14 mouse cellular contexts compared by ENCODE assay signal in the genomic region with DNA sequence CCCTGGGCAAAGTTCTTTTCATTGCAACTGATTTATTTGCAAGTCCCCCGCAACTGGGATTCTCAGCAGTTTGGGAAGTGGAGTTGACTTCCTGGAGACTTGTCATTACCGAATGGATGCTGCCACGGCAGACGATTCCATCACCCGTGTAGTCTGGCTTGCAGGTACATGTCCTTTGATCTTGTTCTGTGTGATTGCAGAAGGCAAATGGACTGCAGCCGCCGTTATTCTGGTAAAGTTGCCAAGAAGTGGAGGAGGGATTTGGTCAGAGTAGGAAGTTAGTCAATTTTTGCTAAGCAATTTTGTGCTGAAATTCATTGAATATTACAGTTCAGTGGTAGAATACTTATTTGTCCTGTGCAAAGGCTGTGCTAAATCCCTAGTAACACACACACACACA.
DNase-seq lines count a peak whose midpoint lies in the region; ATAC-seq lines count a peak whose summit lies in the region.
"Had no signal": no experiment of that assay in that cellular context is flagged by ENCODE, and none has a peak within 500 bp of the region (broad histone marks: within the 10 kb centered on the region; RNA-seq: fewer than 3 reads in every experiment).

No protein-coding gene starts in this region.

- peak; percentile 24 for DNase-seq in kidney, adult 11 months
- DNase-seq in kidney, postnatal 10 days: no peak
- DNase-seq in kidney, postnatal 36 days: peak; percentile 25 to 29
- DNase-seq in kidney, adult 18-20 months: no peak
- DNase-seq in fibroblast of lung, adult 2 months (ENCODE audit: low read depth): peak; percentile 29
- DNase-seq: adrenal gland, adult 8-10 months; adrenal gland, postnatal 36 days; cerebellum, adult 11 months; cerebellum, adult 8-10 months; embryo, embryonic 11 days; gastrocnemius, postnatal 10 days; heart, postnatal 36 days had no signal

- no peak for ATAC-seq in cerebellum, adult (ENCODE audit: insufficient number of reproducible peaks, low FRiP score, low TSS enrichment)
- ATAC-seq: forebrain, embryonic 15.5 days had no signal

Comparison
In these comparisons a context has a peak if more than half of its experiments do, and no peak if none do; other contexts are left out.
1. DNase-seq: peak in kidney, adult 11 months (single experiment), kidney, postnatal 36 days (2 of 2) and fibroblast of lung, adult 2 months (single experiment); none in kidney, postnatal 10 days (single experiment) and kidney, adult 18-20 months (single experiment).